Mouse (Mus musculus) neural tube, embryonic 11.5 days (tissue): Measurements from ENCODE around the gene Eef1a1. TPM values are rescaled to one million over a fixed set of nuclear protein-coding genes. Genes with fewer than 3 reads are reported as not detected.

Experiments used
- ATAC-seq: fragments of 200-750 bp; cut with Nextera tagmentation; 2 replicates; pipeline ENCODE4 v1.8.0; 2017; ENCODE audit warnings: moderate number of reproducible peaks, mild to moderate bottlenecking, moderate TSS enrichment, moderate library complexity; ENCODE audit not compliant: insufficient read depth, low FRiP score, low TSS enrichment
- DNase-seq: peaks from one replicate; pipeline ENCODE4 v3.0.0-alpha.2; 2015; ENCODE audit warnings: low spot score
- H3K27ac ChIP-seq: fragments of 300-500 bp; sonication (generic); 2 replicates; pipeline ENCODE4 v1.5.1; 2014; ENCODE audit warnings: low read depth, mild to moderate bottlenecking, low read length
- H3K27me3 ChIP-seq: fragments of 300-500 bp; sonication (generic); 2 replicates; pipeline ENCODE4 v1.6.1; 2014; ENCODE audit warnings: mild to moderate bottlenecking, low read length, mixed read lengths; ENCODE audit not compliant: control insufficient read depth, insufficient read depth
- H3K36me3 ChIP-seq: fragments of 300-500 bp; sonication (generic); 2 replicates; pipeline ENCODE4 v1.6.1; 2014; ENCODE audit warnings: mild to moderate bottlenecking, low read length, moderate library complexity, mixed read lengths; ENCODE audit not compliant: control insufficient read depth, insufficient read depth
- H3K4me1 ChIP-seq: fragments of 300-500 bp; sonication (generic); 2 replicates; pipeline ENCODE4 v1.6.1; 2014; ENCODE audit warnings: low read length, mixed read lengths; ENCODE audit not compliant: control insufficient read depth, insufficient read depth
- H3K4me2 ChIP-seq: fragments of 300-500 bp; sonication (generic); 2 replicates; pipeline ENCODE4 v1.6.1; 2014; ENCODE audit warnings: low read depth, mild to moderate bottlenecking, moderate library complexity
- H3K4me3 ChIP-seq: fragments of 300-500 bp; sonication (generic); 2 replicates; pipeline ENCODE4 v1.5.1; 2014; ENCODE audit warnings: low read depth, low read length
- H3K9ac ChIP-seq: fragments of 300-500 bp; sonication (generic); 2 replicates; pipeline ENCODE4 v1.6.1; 2014; ENCODE audit warnings: mild to moderate bottlenecking, low read length
- H3K9me3 ChIP-seq: fragments of 300-500 bp; sonication (generic); 2 replicates; pipeline ENCODE4 v1.6.1; 2016; ENCODE audit warnings: low read length; ENCODE audit not compliant: control insufficient read depth
- WGBS: fragments of 180-500 bp; shearing (Covaris S2); extraction: QIAGEN DNeasy Blood & Tissue Kit; methylation state at CpG from one replicate; pipeline ENCODE4 v1.1.7; 2014; 5-methylcytosine and 5-hydroxymethylcytosine counted together
- polyA plus RNA-seq: library from polyadenylated mRNA; unstranded; fragments of >200 nt; fragmentation: Nextera tagmentation; extraction: Ambion mirVana; gene quantifications from 2 replicates; pipeline ENCODE4 v1.2.1, GENCODE M21; 2014

Eef1a1 gene
- polyA plus RNA-seq = 4,747 and 4,837 TPM in 2 replicates

- H3K4me3 ChIP-seq = peak within 1 kb of the TSS; percentile 29
- no peak within 1 kb of the TSS for H3K27ac ChIP-seq
- ATAC-seq = peak; percentile 58
- peak within 1 kb of the TSS; percentile 44 for H3K4me2 ChIP-seq
- no peaks in the 10 kb centered on the region for H3K27me3 ChIP-seq
- DNase-seq = peak; percentile 51
- no peaks in the 10 kb centered on the region for H3K9me3 ChIP-seq
- no peaks in the 10 kb centered on the region for H3K36me3 ChIP-seq
- peak within 1 kb of the TSS; percentile 55 for H3K9ac ChIP-seq
- WGBS = 6% methylated on average over 18 of the region's 20 CpGs
- peaks cover 7% of the 10 kb centered on the region for H3K4me1 ChIP-seq
Measured at GRCm38 (mm10) chr9:78488890-78489420, at the start of gene Eef1a1. Gene Eef1a1 (minus strand): TSS chr9:78489151.

- 69% methylated on average over 6 of the region's 6 CpGs for WGBS
- no peaks in the 10 kb centered on the region for H3K4me1 ChIP-seq
Measured at GRCm38 (mm10) chr9:78538421-78538820, 49.5 kb upstream of the Eef1a1 start.

GRCm38 (mm10) chr9:78537154-78537873 is 48.4 kb upstream of the Eef1a1 start:
- no peak for DNase-seq
- H3K27me3 ChIP-seq = no peaks in the 10 kb centered on the region
- H3K9me3 ChIP-seq = no peaks in the 10 kb centered on the region
- H3K36me3 ChIP-seq = no peaks in the 10 kb centered on the region
- H3K9ac ChIP-seq = no peak overlapping the region
- no peak overlapping the region for H3K27ac ChIP-seq
- H3K4me1 ChIP-seq = no peaks in the 10 kb centered on the region
- ATAC-seq = no peak
- 85% methylated on average over 9 of the region's 9 CpGs for WGBS
- H3K4me2 ChIP-seq = no peak overlapping the region
- H3K4me3 ChIP-seq = no peak overlapping the region

More at GRCm38 (mm10) chr9:78538421-78538820, 49.5 kb upstream of the Eef1a1 start:
- no peak for DNase-seq
- Histone ChIP-seq H3K36me3 (no peaks in the 10 kb centered on the region), H3K9me3 (no peaks in the 10 kb centered on the region), H3K27ac (no peak overlapping the region), H3K9ac (no peak overlapping the region), H3K4me2 (no peak overlapping the region), H3K27me3 (no peaks in the 10 kb centered on the region), H3K4me3 (no peak overlapping the region)
- no peak for ATAC-seq

- H3K4me3 ChIP-seq = no peak overlapping the region
- no peak overlapping the region for H3K4me2 ChIP-seq
- ATAC-seq (no peak), DNase-seq (no peak)
- no peaks in the 10 kb centered on the region for H3K4me1 ChIP-seq
- no peaks in the 10 kb centered on the region for H3K9me3 ChIP-seq
- no peak overlapping the region for H3K9ac ChIP-seq
- 90% methylated on average over 7 of the region's 7 CpGs for WGBS
- no peak overlapping the region for H3K27ac ChIP-seq
- no peaks in the 10 kb centered on the region for H3K27me3 ChIP-seq
- H3K36me3 ChIP-seq = no peaks in the 10 kb centered on the region
Measured at GRCm38 (mm10) chr9:78534606-78535005, 45.7 kb upstream of the Eef1a1 start.

GRCm38 (mm10) chr9:78533296-78533935 is 44.5 kb upstream of the Eef1a1 start:
- no peaks in the 10 kb centered on the region for H3K9me3 ChIP-seq
- ATAC-seq (no peak), DNase-seq (no peak)
- no peaks in the 10 kb centered on the region for H3K27me3 ChIP-seq
- no peak overlapping the region for H3K4me3 ChIP-seq
- no peak overlapping the region for H3K27ac ChIP-seq
- no peak overlapping the region for H3K4me2 ChIP-seq
- WGBS = 86% methylated on average over 18 of the region's 18 CpGs
- H3K4me1 ChIP-seq = no peaks in the 10 kb centered on the region
- no peak overlapping the region for H3K9ac ChIP-seq
- H3K36me3 ChIP-seq = no peaks in the 10 kb centered on the region

- Histone ChIP-seq H3K9me3 (no peaks in the 10 kb centered on the region), H3K27ac (no peak overlapping the region), H3K27me3 (no peaks in the 10 kb centered on the region), H3K9ac (no peak overlapping the region), H3K4me2 (no peak overlapping the region), H3K36me3 (no peaks in the 10 kb centered on the region), H3K4me3 (no peak overlapping the region), H3K4me1 (no peaks in the 10 kb centered on the region)
- 59% methylated on average over 9 of the region's 9 CpGs for WGBS
- DNase-seq = no peak
- ATAC-seq = no peak
Measured at GRCm38 (mm10) chr9:78532341-78532819, 43.4 kb upstream of the Eef1a1 start.

- no peaks in the 10 kb centered on the region for H3K4me1 ChIP-seq
Measured at GRCm38 (mm10) chr9:78531816-78532215, 42.9 kb upstream of the Eef1a1 start.

GRCm38 (mm10) chr9:78527767-78528381 is 38.9 kb upstream of the Eef1a1 start:
- DNase-seq = peak; percentile 82
- Histone ChIP-seq H3K9me3 (no peaks in the 10 kb centered on the region), H3K9ac (peak overlapping the region; percentile 53), H3K27ac (peak overlapping the region; percentile 15; the same call in 1 of the 2 replicates), H3K27me3 (no peaks in the 10 kb centered on the region), H3K4me3 (peak overlapping the region; percentile 41), H3K36me3 (no peaks in the 10 kb centered on the region), H3K4me2 (peak overlapping the region; percentile 71), H3K4me1 (no peaks in the 10 kb centered on the region)
- WGBS = 3% methylated on average over 16 of the region's 16 CpGs
- peak; percentile 79 for ATAC-seq

More at GRCm38 (mm10) chr9:78531816-78532215, 42.9 kb upstream of the Eef1a1 start:
- no peak overlapping the region for H3K4me2 ChIP-seq
- 58% methylated on average over 5 of the region's 5 CpGs for WGBS
- H3K27me3 ChIP-seq = no peaks in the 10 kb centered on the region
- no peak overlapping the region for H3K9ac ChIP-seq
- H3K36me3 ChIP-seq = no peaks in the 10 kb centered on the region
- no peak overlapping the region for H3K27ac ChIP-seq
- H3K9me3 ChIP-seq = no peaks in the 10 kb centered on the region
- DNase-seq = no peak
- ATAC-seq = no peak
- H3K4me3 ChIP-seq = no peak overlapping the region
